ENCODE assay signal across 8 mouse cellular contexts in genomic region chr2:174472818-174473549, GRCm38 (mm10). TPM values are rescaled to one million over a fixed set of nuclear protein-coding genes. Genes with fewer than 3 reads are reported as not detected.
DNase-seq lines count a peak whose midpoint lies in the region; ATAC-seq and TF ChIP-seq lines count a peak whose summit lies in the region.

Gene Prelid3b (minus strand): TSS chr2:174473081.

- peak within 1 kb of the TSS; percentile 79 for H3K4me3 ChIP-seq in ES-Bruce4 (ENCODE audit: low read depth, low read length)
- peak within 1 kb of the TSS; percentile 79 for H3K4me3 ChIP-seq in forebrain, embryonic 13.5 days
- H3K4me3 ChIP-seq in liver, postnatal 0 days (ENCODE audit: low read depth, low read length), result peak within 1 kb of the TSS; percentile 86
- peak within 1 kb of the TSS; percentile 66 for H3K4me3 ChIP-seq in neural tube, embryonic 14.5 days (ENCODE audit: low read depth, low read length)

- H3K9ac ChIP-seq in ES-Bruce4 (ENCODE audit: low read depth, poor library complexity, severe bottlenecking), result peak within 1 kb of the TSS; percentile 82
- peak within 1 kb of the TSS; percentile 78 for H3K9ac ChIP-seq in forebrain, embryonic 13.5 days
- H3K9ac ChIP-seq in liver, postnatal 0 days (replicated peaks), result peak within 1 kb of the TSS; percentile 94
- peak within 1 kb of the TSS; percentile 62 for H3K9ac ChIP-seq in neural tube, embryonic 14.5 days (replicated peaks; ENCODE audit: low read depth, low read length)

- H3K36me3 ChIP-seq in ES-Bruce4 (ENCODE audit: control insufficient read depth, insufficient read depth, low read length, poor library complexity, severe bottlenecking), result peaks cover 11% of the 10 kb centered on the region
- peaks cover 31% of the 10 kb centered on the region for H3K36me3 ChIP-seq in forebrain, embryonic 13.5 days (ENCODE audit: poor library complexity, severe bottlenecking)
- H3K36me3 ChIP-seq in liver, postnatal 0 days (replicated peaks; ENCODE audit: insufficient read depth, low read length), result peaks cover 19% of the 10 kb centered on the region; the same call in 1 of the 2 replicates
- H3K36me3 ChIP-seq in neural tube, embryonic 14.5 days (ENCODE audit: control insufficient read depth, insufficient read depth, low read length), result 0 out of 2 replicates have a peak, but pooled peaks cover 3% of the 10 kb centered on the region

- WGBS in forebrain, embryonic 13.5 days, result under 1% methylated on average over 51 of the region's 53 CpGs
- under 1% methylated on average over 53 of the region's 53 CpGs for WGBS in large intestine, adult 2 months
- under 1% methylated on average over 53 of the region's 53 CpGs for WGBS in liver, postnatal 0 days (ENCODE audit: insufficient replicate concordance)
- WGBS in neural tube, embryonic 14.5 days, result under 1% methylated on average over 53 of the region's 53 CpGs

- TF ChIP-seq EP300 in ES-Bruce4 (IDR thresholded peaks at IDR 0.05; ENCODE audit: insufficient read depth, low read depth, low read length), result no peak
- TF ChIP-seq EP300 in liver, postnatal 0 days (IDR thresholded peaks at IDR 0.05; ENCODE audit: low read depth), result no peak

- H3K4me2 ChIP-seq in forebrain, embryonic 13.5 days, result peak within 1 kb of the TSS; percentile 79
- H3K4me2 ChIP-seq in liver, postnatal 0 days (ENCODE audit: low read depth, low read length), result peak within 1 kb of the TSS; percentile 94
- peak within 1 kb of the TSS; percentile 68 for H3K4me2 ChIP-seq in neural tube, embryonic 14.5 days (ENCODE audit: low read depth, low read length)

- peak; percentile 90 for ATAC-seq in cerebellum, adult (ENCODE audit: insufficient number of reproducible peaks, low FRiP score, low TSS enrichment)
- peak; percentile 98 for ATAC-seq in forebrain, embryonic 13.5 days
- peak; percentile 97 for ATAC-seq in liver, postnatal 0 days
- ATAC-seq in neural tube, embryonic 14.5 days (ENCODE audit: low read depth), result peak; percentile 98

- H3K27me3 ChIP-seq in ES-Bruce4 (ENCODE audit: control insufficient read depth, insufficient read depth, low read length, poor library complexity, severe bottlenecking), result no peaks in the 10 kb centered on the region
- H3K27me3 ChIP-seq in forebrain, embryonic 13.5 days, result no peaks in the 10 kb centered on the region
- no peaks in the 10 kb centered on the region for H3K27me3 ChIP-seq in liver, postnatal 0 days (ENCODE audit: insufficient read depth, low read length)
- H3K27me3 ChIP-seq in neural tube, embryonic 14.5 days (ENCODE audit: control insufficient read depth, insufficient read depth, low read length), result no peaks in the 10 kb centered on the region

- DNase-seq in heart, postnatal 10 days, result peak; percentile 100
- peak; percentile 93 for DNase-seq in large intestine, adult 2 months (ENCODE audit: low read depth, low spot score)
- DNase-seq in liver, postnatal 0 days, result peak; percentile 100
- DNase-seq in testis, postnatal 10 days (ENCODE audit: low spot score), result peak; percentile 100

- no peaks in the 10 kb centered on the region for H3K4me1 ChIP-seq in ES-Bruce4 (ENCODE audit: control insufficient read depth, insufficient read depth, low read length)
- H3K4me1 ChIP-seq in forebrain, embryonic 13.5 days, result peaks cover 17% of the 10 kb centered on the region
- H3K4me1 ChIP-seq in liver, postnatal 0 days (ENCODE audit: insufficient read depth), result peaks cover 35% of the 10 kb centered on the region
- H3K4me1 ChIP-seq in neural tube, embryonic 14.5 days (ENCODE audit: control insufficient read depth, insufficient read depth, low read length), result no peaks in the 10 kb centered on the region

- no peak for TF ChIP-seq POLR2A in ES-Bruce4 (IDR thresholded peaks at IDR 0.05; ENCODE audit: insufficient read depth, low read length)

- peak within 1 kb of the TSS; percentile 80 for H3K27ac ChIP-seq in ES-Bruce4 (ENCODE audit: insufficient read depth, low read length)
- H3K27ac ChIP-seq in forebrain, embryonic 13.5 days, result peak within 1 kb of the TSS; percentile 35
- H3K27ac ChIP-seq in liver, postnatal 0 days (ENCODE audit: low read depth), result peak within 1 kb of the TSS; percentile 94
- no peak within 1 kb of the TSS for H3K27ac ChIP-seq in neural tube, embryonic 14.5 days (ENCODE audit: low read depth, low read length)

- intact Hi-C loops in heart, postnatal 10 days (cut with DNase I), result loop anchor here (5.0 kb wide), 1 partner anchor 199 kb away; no protein-coding TSS in a partner anchor

- no peaks in the 10 kb centered on the region for H3K9me3 ChIP-seq in ES-Bruce4 (replicated peaks; ENCODE audit: control insufficient read depth, insufficient read depth, low read length, poor library complexity, severe bottlenecking)
- no peaks in the 10 kb centered on the region for H3K9me3 ChIP-seq in forebrain, embryonic 13.5 days (replicated peaks)
- H3K9me3 ChIP-seq in liver, postnatal 0 days (ENCODE audit: low read length), result no peaks in the 10 kb centered on the region
- no peaks in the 10 kb centered on the region for H3K9me3 ChIP-seq in neural tube, embryonic 14.5 days (ENCODE audit: control insufficient read depth, low read length)

- no peak for TF ChIP-seq CTCF in ES-Bruce4 (IDR thresholded peaks at IDR 0.05; ENCODE audit: low read depth, low read length)
- 0 out of 2 replicates have a peak, but pooled peaks have one; percentile 2 for TF ChIP-seq CTCF in liver, postnatal 0 days (IDR thresholded peaks at IDR 0.05; ENCODE audit: low read depth)

RNA-seq across cellular contexts. Expression of gene Prelid3b, which starts in this region (rescaled TPM):
- polyA plus RNA-seq in ES-Bruce4 (2011; ENCODE audit: insufficient read depth, insufficient read length, low read depth, missing spikeins), result 62.3 and 72.2 TPM in 2 replicates
- polyA plus RNA-seq in forebrain, embryonic 13.5 days (2015; fragmentation: Nextera tagmentation; extraction: Ambion mirVana), result 120 and 124 TPM in 2 replicates
- 10 to 100 TPM; 85.0 to 88.6 TPM for total RNA-seq in heart, postnatal 10 days (2021)
- polyA plus RNA-seq in large intestine, adult 2 months (2012; rRNA removed), result 72.0 and 85.7 TPM in 2 replicates
- 68.6 and 72.3 TPM in 2 replicates for polyA plus RNA-seq in liver, postnatal 0 days (2015; fragmentation: Nextera tagmentation; extraction: Ambion mirVana)
- polyA plus RNA-seq in neural tube, embryonic 14.5 days (2014; fragmentation: Nextera tagmentation; extraction: Ambion mirVana), result 111 and 112 TPM in 2 replicates
